24 mouse cellular contexts compared by ENCODE assay signal in genomic region chr2:122372067-122372466, GRCm38 (mm10). TPM values are rescaled to one million over a fixed set of nuclear protein-coding genes. Genes with fewer than 3 reads are reported as not detected.
DNase-seq lines count a peak whose midpoint lies in the region; TF ChIP-seq lines count a peak whose summit lies in the region.
"Had no signal": no experiment of that assay in that cellular context is flagged by ENCODE, and none has a peak within 500 bp of the region (broad histone marks: within the 10 kb centered on the region; RNA-seq: fewer than 3 reads in every experiment).

No protein-coding gene starts in this region.

- H3ac ChIP-seq in myocyte (ENCODE audit: control insufficient read depth, insufficient read length) = no peak overlapping the region

- peak; percentile 21 for DNase-seq in cerebellum, adult 9-10 months
- DNase-seq in cerebellum, postnatal 4 days (ENCODE audit: low spot score in 2 of 2) = no peak
- DNase-seq in ES-CJ7 (ENCODE audit: low read depth, low spot score) = peak; percentile 44
- no peak for DNase-seq in kidney, postnatal 10 days
- no peak for DNase-seq in adrenal gland, adult 18-20 months (ENCODE audit: low spot score in 2 of 2)
- DNase-seq: adrenal gland, adult 2 months; adrenal gland, postnatal 10 days; adrenal gland, postnatal 25 days; cerebellum, adult 11 months; cerebellum, postnatal 25 days; embryo, embryonic 11 days had no signal

- peaks cover 14% of the 10 kb centered on the region for H3K79me2 ChIP-seq in myocyte (ENCODE audit: control insufficient read depth, insufficient read depth)

- H3K36me3 ChIP-seq in E14TG2a.4 (ENCODE audit: insufficient read depth, low read length) = 0 out of 2 replicates have a peak, but pooled peaks cover 3% of the 10 kb centered on the region
- H3K36me3 ChIP-seq in myocyte (ENCODE audit: control insufficient read depth, insufficient read depth) = no peaks in the 10 kb centered on the region
- H3K36me3 ChIP-seq: embryonic facial prominence, embryonic 13.5 days; embryonic facial prominence, embryonic 15.5 days; forebrain, embryonic 10.5 days; forebrain, embryonic 12.5 days had no signal

- no peak overlapping the region for H3K4me2 ChIP-seq in myocyte (ENCODE audit: low read depth)
- H3K4me2 ChIP-seq: embryonic facial prominence, embryonic 13.5 days; embryonic facial prominence, embryonic 15.5 days; forebrain, embryonic 12.5 days had no signal

- no peak for TF ChIP-seq POLR2A in myocyte (IDR thresholded peaks at IDR 0.05; ENCODE audit: insufficient read length, low read depth)

- TF ChIP-seq CTCF in E14TG2a.4 (conservative IDR thresholded peaks at IDR 0.05; ENCODE audit: low read length) = no peak

- H3K9me3 ChIP-seq in E14TG2a.4 (ENCODE audit: low read length) = no peaks in the 10 kb centered on the region
- H3K9me3 ChIP-seq: embryonic facial prominence, embryonic 13.5 days; embryonic facial prominence, embryonic 15.5 days; forebrain, embryonic 10.5 days; forebrain, embryonic 12.5 days had no signal

- peaks cover 58% of the 10 kb centered on the region for H3K4me1 ChIP-seq in E14TG2a.4 (replicated peaks; ENCODE audit: low read depth, low read length)

- peaks cover 3% of the 10 kb centered on the region; the same call in 1 of the 2 replicates for H3K27me3 ChIP-seq in E14TG2a.4 (ENCODE audit: insufficient read depth, low read length)
- no peaks in the 10 kb centered on the region for H3K27me3 ChIP-seq in myocyte (ENCODE audit: control insufficient read depth, insufficient read depth, insufficient read length)
- H3K27me3 ChIP-seq: embryonic facial prominence, embryonic 15.5 days had no signal

- H3K4me3 ChIP-seq in E14TG2a.4 (replicated peaks; ENCODE audit: low read length) (peak overlapping the region; percentile 88; the same call in 1 of the 2 replicates), myocyte (no peak overlapping the region)
- H3K4me3 ChIP-seq: embryonic facial prominence, embryonic 13.5 days; embryonic facial prominence, embryonic 15.5 days; erythroblast, embryonic 14.5 days; forebrain, embryonic 10.5 days; forebrain, embryonic 12.5 days had no signal

TF ChIP-seq in myocyte, 11 proteins besides CTCF, POLR2A, EP300 and RAD21:
- TF ChIP-seq CEBPB (IDR thresholded peaks at IDR 0.05; ENCODE audit: insufficient read depth, poor library complexity, severe bottlenecking) (no peak), MYOG (IDR thresholded peaks at IDR 0.05; ENCODE audit: control insufficient read depth in 1 of 3, insufficient read depth in 1 of 3, insufficient read length in 2 of 3, low read depth in 2 of 3) (peak in 2 of 3 experiments; percentile 7 to 53), MAX (IDR thresholded peaks at IDR 0.05; ENCODE audit: low read depth) (no peak), TCF3 (IDR thresholded peaks at IDR 0.05; ENCODE audit: insufficient read length, low read depth) (no peak), E2F4 (IDR thresholded peaks at IDR 0.05; ENCODE audit: insufficient read depth) (no peak), MYOD1 (IDR thresholded peaks at IDR 0.05; ENCODE audit: control insufficient read depth in 1 of 3, insufficient read length in 2 of 3, low read depth in 2 of 3) (peak in 2 of 3 experiments; percentile 56 to 72), TCF12 (IDR thresholded peaks at IDR 0.05; ENCODE audit: insufficient read depth, poor library complexity, severe bottlenecking) (no peak), POLR2AphosphoS2 (IDR thresholded peaks at IDR 0.05; ENCODE audit: insufficient read length, low read depth) (no peak)

RNA-seq across cellular contexts. Expression of gene Shf, which starts 3.1 kb away (rescaled TPM):
- 48.5 TPM for polyA plus RNA-seq in myocyte (2012; fragmentation: generic; extraction: Trizol)
- 10 to 100 TPM in 1 of 2 experiments, 1 to 10 TPM in 1; 6.4 to 10.4 TPM for total RNA-seq in adrenal gland, adult 18-20 months (2021)

RNA-seq across cellular contexts. Expression of gene Slc28a2, which starts 54.2 kb away (rescaled TPM):
- not detected for polyA plus RNA-seq in myocyte (2012; fragmentation: generic; extraction: Trizol)
- 1 to 10 TPM; 1.2 to 7.1 TPM for total RNA-seq in adrenal gland, adult 18-20 months (2021)
- polyA plus RNA-seq: embryonic facial prominence, embryonic 13.5 days; erythroblast, embryonic 14.5 days; forebrain, embryonic 10.5 days; forebrain, embryonic 12.5 days; forebrain, embryonic 14.5 days had no signal

RNA-seq across cellular contexts. Expression of gene Duox1, which starts 56.6 kb away (rescaled TPM):
- 0.10 TPM for polyA plus RNA-seq in myocyte (2012; fragmentation: generic; extraction: Trizol)
- under 1 TPM in 1 of 2 experiments, not detected in 1; 0.07 TPM for total RNA-seq in adrenal gland, adult 18-20 months (2021)
- total RNA-seq: adrenal gland, adult 2 months; adrenal gland, postnatal 10 days; adrenal gland, postnatal 25 days; common myeloid progenitor, adult 5-6 weeks; MEL had no signal
- polyA plus RNA-seq: activated CD4-positive, CD25-positive, alpha-beta regulatory T cell, adult 4 months; erythroblast, embryonic 14.5 days; forebrain, embryonic 10.5 days had no signal

RNA-seq across cellular contexts. Expression of gene Duoxa1, which starts 58.5 kb away (rescaled TPM):
- polyA plus RNA-seq in myocyte (2012; fragmentation: generic; extraction: Trizol) = 2.6 TPM
- total RNA-seq in adrenal gland, adult 18-20 months (2021) = not detected
- total RNA-seq: adrenal gland, postnatal 25 days; MEL had no signal
- polyA plus RNA-seq: erythroblast, embryonic 14.5 days; forebrain, embryonic 10.5 days; forebrain, embryonic 14.5 days; forebrain, embryonic 16.5 days; frontal cortex, adult 2 months had no signal

Comparison
In these comparisons a context has a peak if more than half of its experiments do, and no peak if none do; other contexts are left out.
1. DNase-seq: peak in cerebellum, adult 9-10 months (single experiment) and ES-CJ7 (single experiment); none in cerebellum, postnatal 4 days (0 of 2), kidney, postnatal 10 days (single experiment) and adrenal gland, adult 18-20 months (0 of 2).